Mouse (Mus musculus) forebrain, embryonic 13.5 days (tissue): ENCODE results near the gene Gucy2e. TPM values are rescaled to one million over a fixed set of nuclear protein-coding genes. Genes with fewer than 3 reads are reported as not detected.
A peak's percentile ranks its signal among the peaks of the same experiment; 100 is the strongest.

Experiments
- ATAC-seq: fragments of 200-750 bp; cut with Nextera tagmentation; 2 replicates; pipeline ENCODE4 v1.8.0; 2017
- H3K27ac ChIP-seq: fragments of 300-500 bp; sonication (generic); 2 replicates; pipeline ENCODE4 v1.5.1; 2015; ENCODE audit warnings: inconsistent platforms, mild to moderate bottlenecking, moderate library complexity
- H3K27me3 ChIP-seq: fragments of 300-500 bp; sonication (generic); 2 replicates; pipeline ENCODE4 v1.6.1; 2015; ENCODE audit warnings: mild to moderate bottlenecking, inconsistent platforms
- H3K36me3 ChIP-seq: fragments of 300-500 bp; sonication (generic); 2 replicates; pipeline ENCODE4 v1.6.1; 2015; ENCODE audit warnings: mild to moderate bottlenecking, inconsistent platforms; ENCODE audit not compliant: poor library complexity, severe bottlenecking
- H3K4me1 ChIP-seq: fragments of 300-500 bp; sonication (generic); 2 replicates; pipeline ENCODE4 v1.6.1; 2015; ENCODE audit warnings: inconsistent platforms
- H3K4me2 ChIP-seq: fragments of 300-500 bp; sonication (generic); 2 replicates; pipeline ENCODE4 v1.6.1; 2015; ENCODE audit warnings: inconsistent platforms, mild to moderate bottlenecking, moderate library complexity
- H3K4me3 ChIP-seq: fragments of 300-500 bp; sonication (generic); 2 replicates; pipeline ENCODE4 v1.5.1; 2015; ENCODE audit warnings: mild to moderate bottlenecking, inconsistent platforms
- H3K9ac ChIP-seq: fragments of 300-500 bp; sonication (generic); 2 replicates; pipeline ENCODE4 v1.6.1; 2015; ENCODE audit warnings: mild to moderate bottlenecking, inconsistent platforms
- H3K9me3 ChIP-seq: fragments of 300-500 bp; sonication (generic); replicated peaks from 2 replicates; pipeline ENCODE4 v1.6.1; 2016; ENCODE audit warnings: inconsistent platforms
- WGBS: fragments of 180-500 bp; shearing (Covaris S2); methylation state at CpG from one replicate; pipeline ENCODE4 v1.1.7; 2015; 5-methylcytosine and 5-hydroxymethylcytosine counted together
- polyA plus RNA-seq: library from polyadenylated mRNA; unstranded; fragments of >200 nt; fragmentation: Nextera tagmentation; extraction: Ambion mirVana; gene quantifications from 2 replicates; pipeline ENCODE4 v1.2.1, GENCODE M21; 2015

The Gucy2e gene
- polyA plus RNA-seq: 0.18 and 0.29 TPM in 2 replicates

- no peak within 1 kb of the TSS for H3K27ac ChIP-seq
- ATAC-seq: no peak
- no peaks in the 10 kb centered on the region for H3K9me3 ChIP-seq
- no peaks in the 10 kb centered on the region for H3K36me3 ChIP-seq
- peak within 1 kb of the TSS; percentile 48 for H3K4me3 ChIP-seq
- peak within 1 kb of the TSS; percentile 65 for H3K9ac ChIP-seq
- WGBS: 13% methylated on average over 13 of the region's 13 CpGs
- peaks cover 17% of the 10 kb centered on the region for H3K4me1 ChIP-seq
- H3K4me2 ChIP-seq: peak within 1 kb of the TSS; percentile 71
- peaks cover 46% of the 10 kb centered on the region for H3K27me3 ChIP-seq
These were observed at the start of gene Gucy2e for GRCm38 (mm10) chr11:69236926-69237260. Gene Gucy2e, minus strand, starts transcription at chr11:69237036.

GRCm38 (mm10) chr11:69277267-69277666 lies 40.4 kb upstream of the Gucy2e start:
- Histone ChIP-seq H3K27ac (no peak overlapping the region), H3K27me3 (no peaks in the 10 kb centered on the region), H3K9ac (no peak overlapping the region), H3K36me3 (no peaks in the 10 kb centered on the region), H3K4me1 (no peaks in the 10 kb centered on the region), H3K9me3 (no peaks in the 10 kb centered on the region), H3K4me2 (no peak overlapping the region), H3K4me3 (no peak overlapping the region)
- 69% methylated on average over 5 of the region's 5 CpGs for WGBS
- ATAC-seq: no peak

GRCm38 (mm10) chr11:69276081-69276480 lies 39.2 kb upstream of the Gucy2e start:
- no peak overlapping the region for H3K9ac ChIP-seq
- no peak overlapping the region for H3K27ac ChIP-seq
- no peak overlapping the region for H3K4me3 ChIP-seq
- WGBS: 73% methylated on average over 2 of the region's 2 CpGs
- no peak for ATAC-seq
- 0 out of 2 replicates have a peak, but pooled peaks cover 3% of the 10 kb centered on the region for H3K4me1 ChIP-seq
- H3K9me3 ChIP-seq: no peaks in the 10 kb centered on the region
- no peak overlapping the region for H3K4me2 ChIP-seq
- no peaks in the 10 kb centered on the region for H3K27me3 ChIP-seq
- H3K36me3 ChIP-seq: no peaks in the 10 kb centered on the region

DNA sequence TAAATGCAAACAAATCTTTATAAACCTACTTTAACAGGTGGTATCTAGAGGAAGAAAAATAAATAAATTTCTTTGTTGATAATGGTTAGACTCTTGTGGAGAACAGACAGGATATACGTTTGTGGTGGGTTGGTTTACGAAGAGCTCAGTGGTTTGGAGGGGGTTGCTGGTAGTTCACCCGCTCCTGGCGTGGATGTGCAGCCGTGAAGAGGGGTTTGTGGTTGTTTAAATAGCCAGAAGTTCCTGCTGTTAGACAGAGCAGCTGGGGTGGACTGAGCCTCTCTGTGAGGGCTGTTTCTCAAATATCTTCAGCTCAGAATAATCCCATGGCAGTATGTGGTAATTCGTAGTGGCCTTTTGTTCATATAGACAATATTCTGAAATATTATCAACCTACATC lies 38.8 kb upstream of the Gucy2e start:
- Histone ChIP-seq H3K4me3 (no peak overlapping the region), H3K9me3 (no peaks in the 10 kb centered on the region), H3K36me3 (no peaks in the 10 kb centered on the region), H3K9ac (no peak overlapping the region), H3K4me2 (no peak overlapping the region), H3K27ac (no peak overlapping the region), H3K27me3 (no peaks in the 10 kb centered on the region), H3K4me1 (0 out of 2 replicates have a peak, but pooled peaks cover 3% of the 10 kb centered on the region)
- WGBS: 85% methylated on average over 6 of the region's 6 CpGs
- ATAC-seq: no peak

DNA sequence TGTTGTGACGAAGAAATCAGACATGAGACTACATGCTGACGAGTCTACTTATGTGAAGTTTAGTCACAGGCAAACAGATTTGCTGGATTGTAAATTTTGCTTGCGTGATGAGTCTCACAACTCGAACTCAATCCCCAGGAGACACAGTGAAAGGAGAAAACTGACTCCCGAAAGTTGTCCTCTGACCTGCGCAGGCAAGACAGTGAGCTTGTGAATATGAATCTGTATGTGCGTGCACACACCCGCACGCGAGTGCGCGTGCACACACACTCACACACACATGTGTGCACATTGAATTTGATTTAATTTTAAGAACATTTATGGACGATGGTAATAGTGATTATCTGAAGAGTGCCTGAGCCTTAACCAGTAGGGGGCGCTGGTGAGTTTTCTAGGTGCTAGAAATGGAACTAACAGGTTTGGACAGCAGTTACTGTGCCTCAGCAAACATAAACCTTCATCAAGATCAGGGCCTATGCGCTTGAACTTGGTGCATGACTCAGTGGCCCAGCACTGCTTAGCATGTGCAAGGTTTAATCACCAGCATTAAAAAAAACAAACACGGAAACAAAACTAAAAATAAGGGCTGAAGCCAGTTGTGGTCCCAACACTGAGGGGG lies 35.4 kb upstream of the Gucy2e start:
- H3K27ac ChIP-seq: no peak overlapping the region
- peaks cover 9% of the 10 kb centered on the region; the same call in 1 of the 2 replicates for H3K4me1 ChIP-seq
- H3K4me2 ChIP-seq: no peak overlapping the region
- no peaks in the 10 kb centered on the region for H3K9me3 ChIP-seq
- no peak overlapping the region for H3K4me3 ChIP-seq
- WGBS: 42% methylated on average over 16 of the region's 16 CpGs
- no peak for ATAC-seq
- peaks cover 9% of the 10 kb centered on the region for H3K27me3 ChIP-seq
- no peak overlapping the region for H3K9ac ChIP-seq
- no peaks in the 10 kb centered on the region for H3K36me3 ChIP-seq

- Histone ChIP-seq H3K9me3 (no peaks in the 10 kb centered on the region), H3K9ac (no peak overlapping the region), H3K36me3 (no peaks in the 10 kb centered on the region), H3K27me3 (peaks cover 9% of the 10 kb centered on the region), H3K4me1 (peaks cover 15% of the 10 kb centered on the region; the same call in 1 of the 2 replicates), H3K4me2 (no peak overlapping the region), H3K27ac (no peak overlapping the region), H3K4me3 (no peak overlapping the region)
- ATAC-seq: no peak
- WGBS: 16% methylated on average over 13 of the region's 13 CpGs
These were observed 32.7 kb upstream of the Gucy2e start for GRCm38 (mm10) chr11:69269575-69269974.

- H3K4me3 ChIP-seq: no peak overlapping the region
- WGBS: 81% methylated on average over 13 of the region's 13 CpGs
- H3K27ac ChIP-seq: no peak overlapping the region
- peaks cover 15% of the 10 kb centered on the region; the same call in 1 of the 2 replicates for H3K4me1 ChIP-seq
- H3K27me3 ChIP-seq: peaks cover 11% of the 10 kb centered on the region
- no peaks in the 10 kb centered on the region for H3K9me3 ChIP-seq
- no peak for ATAC-seq
- H3K4me2 ChIP-seq: no peak overlapping the region
- no peaks in the 10 kb centered on the region for H3K36me3 ChIP-seq
- H3K9ac ChIP-seq: no peak overlapping the region
These were observed 31.3 kb upstream of the Gucy2e start for GRCm38 (mm10) chr11:69268100-69268499.

GRCm38 (mm10) chr11:69267341-69267740 lies 30.5 kb upstream of the Gucy2e start:
- no peak for ATAC-seq
- H3K27ac ChIP-seq: no peak overlapping the region

DNA sequence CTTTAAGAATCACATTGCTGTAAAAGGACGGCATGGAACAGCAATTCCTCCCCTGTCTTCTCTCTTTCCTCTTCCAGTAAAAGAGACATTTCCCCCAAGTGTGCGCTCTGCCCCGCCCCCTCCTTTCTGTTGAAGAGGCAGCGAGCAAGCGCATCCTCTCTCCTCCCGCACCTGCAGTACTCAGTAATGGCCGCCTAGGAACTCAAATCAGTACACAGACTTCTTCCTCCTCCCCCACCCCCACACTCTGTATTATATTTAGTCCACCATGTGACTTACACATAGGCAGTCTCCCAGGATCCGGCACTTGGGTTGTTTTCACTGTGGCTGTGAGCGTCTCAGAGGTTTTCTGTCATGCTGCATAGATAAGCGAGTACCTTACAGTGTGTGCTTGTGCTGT lies 29.4 kb upstream of the Gucy2e start:
- Histone ChIP-seq H3K27me3 (peaks cover 11% of the 10 kb centered on the region), H3K9ac (no peak overlapping the region), H3K4me2 (peak overlapping the region; percentile 39), H3K4me3 (0 out of 2 replicates have a peak overlapping the region, but pooled peaks have one; percentile 0), H3K27ac (peak overlapping the region; percentile 71), H3K36me3 (no peaks in the 10 kb centered on the region), H3K4me1 (peaks cover 14% of the 10 kb centered on the region; the same call in 1 of the 2 replicates), H3K9me3 (no peaks in the 10 kb centered on the region)
- ATAC-seq: peak; percentile 92
- WGBS: 15% methylated on average over 10 of the region's 10 CpGs

More at GRCm38 (mm10) chr11:69267341-69267740, 30.5 kb upstream of the Gucy2e start:
- Histone ChIP-seq H3K27me3 (peaks cover 11% of the 10 kb centered on the region), H3K4me1 (peaks cover 15% of the 10 kb centered on the region; the same call in 1 of the 2 replicates), H3K36me3 (no peaks in the 10 kb centered on the region), H3K4me3 (no peak overlapping the region), H3K4me2 (no peak overlapping the region), H3K9me3 (no peaks in the 10 kb centered on the region), H3K9ac (no peak overlapping the region)
- WGBS: 27% methylated on average over 7 of the region's 7 CpGs

DNA sequence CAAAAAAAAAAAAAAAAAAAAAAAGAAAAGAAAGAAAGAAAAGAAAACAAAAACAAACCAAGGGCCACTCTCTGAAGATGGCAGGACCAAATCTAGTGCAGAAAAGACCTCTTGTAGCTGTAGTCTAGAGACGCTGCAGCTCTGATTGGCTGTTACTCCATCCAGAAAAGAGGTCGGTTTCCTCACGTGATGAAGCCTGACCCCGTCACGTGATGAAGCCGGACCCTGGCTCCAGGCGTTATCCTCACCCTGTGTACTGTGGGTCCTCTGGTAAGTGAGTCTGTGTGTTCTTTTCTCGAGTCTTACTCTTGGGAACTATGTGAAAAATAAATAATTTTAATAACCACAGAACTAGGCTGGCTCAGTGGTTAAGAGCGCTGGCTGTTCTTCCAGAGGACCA lies 28.6 kb upstream of the Gucy2e start:
- Histone ChIP-seq H3K27me3 (peaks cover 11% of the 10 kb centered on the region), H3K36me3 (no peaks in the 10 kb centered on the region), H3K9ac (no peak overlapping the region), H3K4me1 (peaks cover 12% of the 10 kb centered on the region; the same call in 1 of the 2 replicates), H3K9me3 (no peaks in the 10 kb centered on the region), H3K27ac (peak overlapping the region; percentile 71), H3K4me2 (peak overlapping the region; percentile 39; the same call in 1 of the 2 replicates), H3K4me3 (no peak overlapping the region)
- ATAC-seq: no peak
- WGBS: 78% methylated on average over 9 of the region's 9 CpGs

DNA sequence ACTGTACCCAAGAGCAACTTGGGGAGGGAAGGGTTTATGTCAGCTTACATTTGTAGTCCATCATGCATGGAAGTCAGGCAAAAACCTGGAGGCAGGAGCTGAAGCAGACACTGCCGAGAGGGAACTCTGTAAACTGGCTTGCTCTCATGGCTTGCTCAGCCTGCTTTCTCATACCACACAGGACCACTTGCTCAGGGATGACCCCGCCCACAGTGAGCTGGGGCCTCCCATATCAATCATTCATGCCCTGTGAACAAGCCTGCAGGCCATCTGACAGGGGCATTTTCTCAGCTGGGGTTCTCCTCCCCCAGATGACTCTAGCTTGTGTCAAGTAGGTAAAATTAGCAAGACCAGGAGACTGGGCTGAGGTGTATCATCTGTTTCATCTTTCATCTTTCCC lies 27.4 kb upstream of the Gucy2e start:
- Histone ChIP-seq H3K9ac (no peak overlapping the region), H3K27me3 (peaks cover 10% of the 10 kb centered on the region), H3K9me3 (no peaks in the 10 kb centered on the region), H3K4me1 (peaks cover 12% of the 10 kb centered on the region; the same call in 1 of the 2 replicates), H3K36me3 (no peaks in the 10 kb centered on the region), H3K4me2 (no peak overlapping the region), H3K4me3 (no peak overlapping the region), H3K27ac (no peak overlapping the region)
- ATAC-seq: no peak
- WGBS: 76% methylated on average over 2 of the region's 2 CpGs

DNA sequence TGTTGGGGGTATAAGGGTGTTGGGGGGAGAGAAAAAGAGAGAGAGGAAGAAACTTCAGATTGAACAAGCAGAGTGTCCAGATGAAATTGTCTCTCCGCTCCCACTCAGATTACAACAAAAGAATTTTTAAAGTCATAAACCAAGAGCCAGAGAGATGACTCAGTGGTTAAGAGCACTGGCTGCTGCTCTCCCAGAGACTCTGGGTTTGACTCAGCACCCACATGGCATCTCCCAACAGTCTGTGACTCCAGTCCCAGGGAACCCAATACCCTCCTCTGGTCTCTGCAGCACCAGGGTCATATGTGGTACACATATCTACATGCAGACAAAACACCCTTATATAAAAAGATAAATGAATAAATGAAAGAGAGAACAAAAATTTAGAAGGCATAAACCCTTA lies 23.3 kb upstream of the Gucy2e start:
- no peaks in the 10 kb centered on the region for H3K9me3 ChIP-seq
- H3K9ac ChIP-seq: no peak overlapping the region
- WGBS: 95% methylated on average over 1 of the region's 1 CpGs
- no peak overlapping the region for H3K4me3 ChIP-seq
- H3K4me1 ChIP-seq: no peaks in the 10 kb centered on the region
- 0 out of 2 replicates have a peak, but pooled peaks cover 2% of the 10 kb centered on the region for H3K27me3 ChIP-seq
- no peaks in the 10 kb centered on the region for H3K36me3 ChIP-seq
- no peak for ATAC-seq
- H3K27ac ChIP-seq: no peak overlapping the region
- H3K4me2 ChIP-seq: no peak overlapping the region

GRCm38 (mm10) chr11:69258287-69258686 lies 21.5 kb upstream of the Gucy2e start:
- Histone ChIP-seq H3K27me3 (peaks cover 2% of the 10 kb centered on the region; the same call in 1 of the 2 replicates), H3K4me1 (no peaks in the 10 kb centered on the region), H3K4me2 (no peak overlapping the region), H3K27ac (no peak overlapping the region), H3K4me3 (no peak overlapping the region), H3K36me3 (no peaks in the 10 kb centered on the region), H3K9me3 (no peaks in the 10 kb centered on the region), H3K9ac (no peak overlapping the region)
- ATAC-seq: peak; percentile 48; the same call in 1 of the 2 replicates
- WGBS: 59% methylated on average over 5 of the region's 5 CpGs
